Mouse (Mus musculus) retina, embryonic 14.5 days (tissue): ENCODE measurements at regions not wholly inside any gene's neighbourhood (a gene's known extent, or its start where the extent isn't known, plus 50 kb on each side); places are given as distances from the start of the nearest gene placed in this dataset.

ENCODE experiments used
- DNase-seq: peaks from one replicate; pipeline ENCODE4 v3.0.0-alpha.2; 2015; ENCODE audit warnings: low spot score

- no peak for DNase-seq
Measured at GRCm38 (mm10) chr17:54821059-54821458, 522.2 kb upstream of the Slc5a7 start.

- no peak for DNase-seq
Measured at GRCm38 (mm10) chr17:54853631-54854030, 554.8 kb upstream of the Slc5a7 start.

GRCm38 (mm10) chr17:54896198-54896597 lies 549.0 kb upstream of the St6gal2 start:
- no peak for DNase-seq

DNA sequence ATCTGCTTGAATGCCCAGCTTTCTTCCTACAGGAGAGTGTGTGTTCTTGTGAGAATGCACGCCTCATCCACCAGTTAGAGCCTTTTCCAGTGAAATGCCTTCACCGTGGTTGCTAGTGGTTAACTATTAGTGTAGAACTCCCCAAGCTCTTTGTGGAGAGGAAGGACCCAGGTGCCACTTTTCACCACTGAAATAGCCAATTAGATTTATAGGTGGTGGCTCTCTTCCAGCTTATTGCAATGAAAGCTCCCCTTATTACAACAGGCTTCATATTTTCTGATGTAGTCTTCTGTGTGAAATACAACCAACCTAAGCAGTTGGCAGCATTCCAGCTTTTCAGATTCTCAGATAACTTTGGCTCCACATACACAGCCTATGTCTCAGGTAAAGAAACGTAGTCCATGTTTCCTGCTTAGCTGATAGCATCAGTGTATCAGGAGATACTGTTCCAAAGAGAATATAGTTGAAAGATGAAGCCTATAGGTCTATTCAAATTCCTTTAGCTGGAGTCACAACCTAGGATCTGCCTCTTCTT lies 515.9 kb upstream of the St6gal2 start:
- DNase-seq = no peak

GRCm38 (mm10) chr17:54943380-54944047 lies 501.7 kb upstream of the St6gal2 start:
- peak; percentile 6 for DNase-seq

DNA sequence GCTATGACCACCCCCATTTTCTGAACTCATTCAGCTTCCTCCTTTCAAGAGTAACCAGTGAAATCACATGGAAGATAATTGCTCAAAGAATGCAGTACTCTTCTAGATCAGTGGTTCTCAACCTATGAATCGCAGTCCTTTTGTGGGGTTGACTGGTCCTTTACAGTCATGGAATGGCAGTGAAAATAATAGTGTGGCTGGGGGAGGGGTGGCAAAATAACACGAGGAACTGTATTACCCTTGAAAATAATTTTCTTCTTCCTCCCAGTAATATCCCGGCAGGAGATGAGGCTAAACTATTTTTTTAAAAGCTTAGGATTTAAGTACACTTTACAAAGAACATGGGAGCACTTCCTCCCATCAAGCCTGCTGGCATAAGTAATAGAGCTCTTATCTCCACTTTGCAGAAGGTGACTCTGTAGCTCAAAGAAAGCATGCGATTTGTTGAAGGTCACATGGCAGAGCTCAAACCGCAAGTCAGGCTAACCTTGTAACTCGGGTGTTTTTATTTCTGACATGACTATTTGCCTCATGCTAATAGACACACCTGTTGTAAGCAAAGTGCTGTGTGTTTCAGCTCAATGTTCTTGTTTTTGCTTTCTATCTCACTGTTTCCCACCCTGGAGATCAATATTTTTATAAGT lies 500.8 kb upstream of the St6gal2 start:
- DNase-seq = peak; percentile 37
